Mouse (Mus musculus): ENCODE data around the gene Hspe1.
"Not testable (repeated sequence)": the region's sequence is repeated elsewhere in the genome, so short reads cannot be mapped to it uniquely, and the experiment has no call there.

Hspe1 gene

DNA sequence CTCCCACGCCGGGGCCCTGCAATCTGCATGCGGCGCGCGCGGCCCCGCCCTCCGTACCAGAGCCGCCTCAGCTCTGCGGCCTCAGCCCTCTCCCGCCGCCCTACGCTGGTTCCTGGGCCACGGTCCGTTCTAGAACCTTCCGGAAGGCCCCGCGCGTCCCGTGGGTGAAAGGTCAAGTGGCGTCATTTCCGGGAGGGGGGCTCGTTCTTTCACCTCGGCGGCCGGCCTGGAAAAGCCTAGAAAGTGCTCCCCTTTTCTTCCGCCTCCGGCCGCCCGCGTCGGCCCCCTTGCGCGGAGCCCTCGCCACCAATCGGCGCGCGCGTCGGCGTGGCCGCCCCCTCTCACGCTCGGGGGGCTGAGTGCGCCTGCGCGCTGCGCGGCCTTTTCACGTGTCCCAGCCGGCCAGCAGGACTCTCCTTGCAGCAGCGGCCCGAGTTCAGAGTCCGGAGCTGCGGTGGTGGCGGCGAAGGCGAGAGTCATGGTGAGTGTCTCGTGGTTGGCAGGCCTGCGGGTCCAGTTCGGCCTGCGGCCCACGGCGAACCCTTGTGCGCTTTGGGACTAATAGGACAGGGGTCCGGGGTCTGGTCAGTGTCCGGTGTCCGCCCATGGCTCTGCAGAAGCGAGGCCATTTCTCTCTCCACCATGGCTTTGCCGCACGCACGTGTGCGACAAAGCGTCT, at the start of gene Hspe1, which contains the start of gene Hspd1:
TSS of gene Hspe1 (plus strand) at position 201 of the 679 bp plus-strand sequence.
TSS of gene Hspd1 (minus strand) at position 312 of the 679 bp plus-strand sequence.
- DNase-seq (ENCODE audit: low read depth, low spot score): peak; percentile 100

DNA sequence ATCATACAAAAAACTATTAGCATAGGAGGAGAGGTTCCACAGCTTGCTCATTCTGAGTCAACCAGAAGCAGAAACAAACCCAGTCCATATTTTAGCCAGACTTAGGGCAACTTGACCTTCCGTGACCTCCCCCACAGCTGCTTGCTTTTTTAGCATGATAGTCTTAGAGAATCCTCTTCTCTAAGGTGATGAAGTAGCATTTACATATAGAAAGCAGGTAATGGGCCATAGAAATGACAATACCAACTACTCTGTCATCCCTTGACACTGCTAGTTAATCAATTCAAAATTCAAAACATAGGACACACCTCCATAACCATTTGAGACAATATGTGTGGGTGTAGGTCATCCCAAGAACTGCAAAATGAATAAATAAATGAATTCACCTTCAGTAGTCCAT, 48.0 kb upstream of the Hspe1 start:
- no peak for DNase-seq (ENCODE audit: low read depth, low spot score)

GRCm38 (mm10) chr1:55041691-55042090, 46.2 kb upstream of the Hspe1 start:
- DNase-seq (ENCODE audit: low read depth, low spot score): no peak

DNA sequence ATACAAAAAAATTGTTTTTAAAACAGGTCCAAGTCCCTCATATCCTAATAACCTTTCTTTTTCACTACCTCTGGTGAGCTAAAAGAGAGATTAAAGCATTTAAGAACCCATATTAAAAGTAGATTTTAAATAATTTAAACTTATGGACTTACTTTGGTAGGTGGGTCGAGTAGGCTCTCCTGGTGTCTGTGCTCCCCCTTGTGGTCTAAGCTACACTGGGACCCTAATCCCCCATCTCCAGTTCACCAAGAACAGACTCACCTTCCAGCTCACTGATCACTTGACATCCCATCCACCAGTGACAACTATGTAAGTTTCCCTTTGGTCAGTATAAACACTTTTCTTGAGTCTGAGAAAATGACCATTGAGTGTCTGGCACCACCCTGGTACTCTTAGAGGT, 45.7 kb upstream of the Hspe1 start:
- DNase-seq (ENCODE audit: low read depth, low spot score): no peak

- DNase-seq (ENCODE audit: low read depth, low spot score): no peak
These were observed 44.8 kb upstream of the Hspe1 start for GRCm38 (mm10) chr1:55043164-55043563.

GRCm38 (mm10) chr1:55048841-55049587, 38.9 kb upstream of the Hspe1 start:
- no peak for DNase-seq (ENCODE audit: low read depth, low spot score)

- DNase-seq (ENCODE audit: low read depth, low spot score): no peak
These were observed 36.3 kb upstream of the Hspe1 start for GRCm38 (mm10) chr1:55051671-55052070.

DNA sequence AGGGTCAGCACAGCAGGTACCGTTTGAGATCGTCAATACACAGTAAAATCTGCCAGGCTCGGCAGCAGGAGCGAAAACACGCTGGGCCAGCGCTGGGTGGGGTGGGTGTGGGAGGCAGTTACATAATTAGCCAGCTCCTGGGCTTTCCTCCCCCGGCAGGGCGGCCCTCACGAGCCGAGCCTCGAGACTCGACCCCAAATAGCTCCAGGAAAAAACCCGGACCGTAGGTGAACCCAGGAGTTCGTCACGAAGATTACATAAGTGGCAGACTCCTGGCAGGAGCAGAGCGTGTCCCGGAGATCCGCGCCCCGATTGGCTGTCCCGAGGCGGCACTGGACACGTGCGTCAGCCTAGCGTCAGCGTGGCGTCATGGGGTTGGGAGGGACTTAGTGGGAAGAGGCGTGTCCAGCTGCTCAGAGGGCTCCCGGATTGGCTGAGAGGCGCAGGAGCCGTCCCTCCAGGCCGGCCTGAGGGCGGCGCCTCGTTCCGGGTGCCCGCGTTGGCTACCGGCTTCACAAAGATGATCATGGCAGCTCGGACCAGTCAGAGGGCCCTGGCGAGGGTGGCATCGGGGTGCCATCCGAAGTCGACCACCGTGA, 35.5 kb upstream of the Hspe1 start, which contains the start of gene Coq10b:
TSS of gene Coq10b (plus strand) at position 416 of the 599 bp plus-strand sequence.
- DNase-seq (ENCODE audit: low read depth, low spot score): peak; percentile 96

GRCm38 (mm10) chr1:55053005-55053404, 34.9 kb upstream of the Hspe1 start:
- DNase-seq (ENCODE audit: low read depth, low spot score): peak; percentile 4

DNA sequence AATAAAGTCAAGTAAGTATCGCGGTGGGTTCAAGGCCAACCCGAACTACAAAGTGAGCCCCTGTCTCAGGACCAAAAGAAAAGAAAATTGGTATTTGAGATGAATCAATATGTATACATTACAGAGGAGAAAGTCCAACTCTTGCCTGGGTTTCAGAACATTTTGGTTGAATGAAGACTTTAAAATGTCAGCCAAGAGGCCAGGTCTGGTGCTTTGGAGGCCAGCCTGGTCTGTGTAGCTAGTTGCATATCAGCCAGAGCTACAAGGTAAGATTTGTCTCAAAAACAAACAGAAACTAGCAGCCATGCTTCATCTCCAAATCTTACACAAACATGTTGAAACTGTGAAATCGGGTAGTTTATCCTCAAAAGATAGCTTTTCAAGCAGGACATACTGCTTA, 34.3 kb upstream of the Hspe1 start:
- no peak for DNase-seq (ENCODE audit: low read depth, low spot score)

- no peak for DNase-seq (ENCODE audit: low read depth, low spot score)
These were observed 32.4 kb upstream of the Hspe1 start for GRCm38 (mm10) chr1:55055322-55056115.

DNA sequence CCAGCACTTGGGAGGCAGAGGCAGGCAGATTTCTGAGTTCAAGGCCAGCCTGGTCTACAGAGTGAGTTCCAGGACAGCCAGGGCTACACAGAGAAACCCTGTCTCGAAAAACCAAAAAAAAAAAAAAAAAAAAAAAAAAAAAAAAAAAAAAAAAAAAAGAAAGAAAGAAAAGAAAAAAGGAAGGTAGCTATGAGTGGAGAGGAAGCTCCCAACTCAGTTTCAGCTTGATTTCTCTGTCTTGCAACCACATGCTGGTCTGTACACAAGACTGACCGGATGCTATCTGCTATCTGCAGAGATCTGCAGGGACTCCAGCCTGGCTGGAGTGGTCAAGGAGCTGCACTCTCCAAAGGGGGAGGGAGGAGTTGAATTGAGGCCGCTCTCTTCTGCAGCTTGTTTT, 29.5 kb upstream of the Hspe1 start:
- not testable (repeated sequence) for DNase-seq (ENCODE audit: low read depth, low spot score)

- no peak for DNase-seq (ENCODE audit: low read depth, low spot score)
These were observed 26.8 kb upstream of the Hspe1 start for GRCm38 (mm10) chr1:55061099-55061498.

DNA sequence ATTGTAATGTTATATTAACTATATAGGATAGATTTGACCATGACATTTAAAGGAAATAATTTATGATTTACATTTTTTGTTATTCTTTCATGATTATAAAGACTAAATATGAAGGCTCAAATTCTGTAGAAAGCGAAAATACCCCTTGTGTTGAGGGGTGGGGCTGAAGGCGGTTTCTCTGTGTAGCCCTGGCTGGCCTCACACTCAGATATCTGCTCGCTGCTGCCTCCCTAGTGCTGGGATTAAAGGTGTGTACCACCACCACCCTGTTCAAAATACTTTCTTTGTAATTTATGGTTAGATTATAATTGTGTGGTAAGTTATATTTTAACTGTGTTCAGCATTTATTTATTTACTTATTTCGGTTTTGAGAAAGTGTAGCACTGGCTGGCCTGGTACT, 26.2 kb upstream of the Hspe1 start:
- DNase-seq (ENCODE audit: low read depth, low spot score): no peak

DNA sequence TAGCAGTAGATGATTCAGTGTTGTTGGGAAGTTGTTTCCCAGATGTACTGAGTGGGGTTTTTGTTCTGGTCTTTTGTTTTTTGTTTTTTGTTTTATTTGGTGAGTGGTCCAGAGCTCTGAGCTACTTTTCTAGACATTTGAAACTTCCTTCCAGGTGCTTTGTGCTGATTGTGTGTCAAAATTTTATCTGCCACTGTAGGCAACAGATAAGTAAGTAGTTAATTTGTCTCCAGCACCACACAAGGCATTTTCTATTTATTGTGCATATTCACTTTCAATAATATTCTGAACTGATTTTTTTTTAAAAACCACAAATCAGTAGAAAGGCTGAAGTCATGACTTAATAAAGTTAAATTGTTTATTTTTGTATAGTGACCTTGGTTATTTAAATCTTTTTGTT, 15.6 kb upstream of the Hspe1 start:
- DNase-seq (ENCODE audit: low read depth, low spot score): not testable (repeated sequence)

DNA sequence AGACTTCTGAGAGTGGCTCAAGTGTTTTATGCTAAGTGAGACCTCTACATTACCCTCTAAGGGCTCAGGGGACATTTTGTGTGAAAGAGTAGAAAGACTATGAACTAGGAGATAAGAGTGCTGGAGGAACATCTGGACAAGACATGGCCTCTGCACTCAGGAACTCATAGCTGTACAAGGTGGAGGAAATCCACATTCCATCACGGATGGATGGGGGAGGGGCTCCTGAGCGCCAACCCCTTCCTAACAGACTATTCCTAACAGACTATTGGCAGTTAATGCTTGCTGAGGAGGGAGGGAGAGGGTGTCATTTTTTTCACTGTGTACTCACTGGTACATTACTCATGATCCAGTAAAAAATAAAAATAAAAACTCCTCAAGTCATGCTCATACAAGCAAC, 13.2 kb upstream of the Hspe1 start:
- DNase-seq (ENCODE audit: low read depth, low spot score): no peak

DNA sequence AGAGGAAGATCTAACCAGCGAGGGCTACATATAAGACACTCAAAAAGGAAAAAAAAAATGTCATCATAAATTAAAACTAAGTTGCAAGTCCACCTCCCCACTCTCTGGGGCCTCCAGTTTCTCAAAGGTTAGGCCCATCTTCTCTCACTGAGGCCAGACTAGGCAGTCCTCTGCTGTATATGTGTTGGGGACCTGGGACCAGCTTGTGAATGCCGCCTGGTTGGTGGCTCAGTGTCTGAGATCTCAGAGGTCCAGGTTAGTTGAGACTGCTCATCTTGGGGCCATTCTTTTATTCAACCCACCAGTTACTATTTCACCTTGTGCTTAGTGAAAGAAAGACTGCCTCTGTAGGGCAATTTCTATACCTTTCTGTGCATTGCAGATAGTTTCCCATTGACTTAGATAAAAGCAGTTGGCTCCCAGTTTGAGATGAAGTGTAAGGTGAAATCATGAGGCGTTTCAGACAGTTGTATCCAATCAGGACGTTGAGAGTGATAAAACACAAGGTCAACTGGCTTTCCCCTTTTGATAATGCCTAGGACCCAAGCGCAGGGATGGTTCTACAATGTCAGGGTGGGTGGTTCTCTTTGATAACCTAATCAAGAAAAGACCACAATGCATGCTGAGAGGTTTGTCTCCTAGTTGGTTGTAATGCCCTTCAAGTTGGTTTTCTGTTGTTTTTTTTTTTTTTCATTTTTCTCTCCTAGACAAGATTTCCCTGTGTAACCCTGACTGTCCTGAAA, 12.1 kb upstream of the Hspe1 start:
- no peak for DNase-seq (ENCODE audit: low read depth, low spot score)

- no peak for DNase-seq (ENCODE audit: low read depth, low spot score)
These were observed 11.6 kb upstream of the Hspe1 start for GRCm38 (mm10) chr1:55076395-55076743.

GRCm38 (mm10) chr1:55076849-55077516, 10.9 kb upstream of the Hspe1 start:
- no peak for DNase-seq (ENCODE audit: low read depth, low spot score)

DNA sequence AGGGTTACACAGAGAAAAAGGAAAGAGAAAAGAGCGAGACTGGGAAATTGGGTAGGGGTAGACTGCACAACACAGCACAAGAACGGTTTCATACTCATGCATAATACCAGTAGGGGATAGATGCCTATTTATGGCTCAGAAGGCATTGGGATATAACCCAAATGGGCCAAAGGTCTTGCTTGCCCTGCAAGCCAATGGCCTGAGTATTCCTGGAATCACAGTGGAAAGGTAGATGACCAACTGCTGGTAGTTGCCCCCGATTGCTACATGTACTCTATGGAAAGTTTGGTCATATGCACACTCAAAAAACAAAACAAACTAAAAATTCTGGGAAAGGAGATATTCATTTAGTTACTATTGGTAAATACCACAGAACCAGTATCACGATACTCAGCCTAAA, 8.3 kb upstream of the Hspe1 start:
- no peak for DNase-seq (ENCODE audit: low read depth, low spot score)

DNA sequence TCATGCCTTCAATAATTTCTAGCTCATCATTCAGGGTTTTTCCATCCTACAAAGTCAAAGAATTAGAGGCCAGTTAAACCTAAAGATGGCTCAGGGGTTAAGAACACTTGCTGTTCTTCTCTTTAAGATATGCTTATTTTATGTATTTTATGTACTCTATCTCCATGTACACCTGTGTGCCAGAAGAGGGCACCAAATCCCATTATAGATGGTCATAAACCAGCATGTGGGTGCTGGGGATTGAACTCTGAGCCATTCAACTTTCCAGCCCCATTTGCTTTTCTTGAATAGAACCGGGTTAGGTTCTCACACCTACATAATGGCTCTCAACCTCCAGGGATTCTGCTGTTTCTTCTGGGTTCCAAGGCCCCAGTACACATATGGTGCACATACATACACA, 5.8 kb upstream of the Hspe1 start:
- no peak for DNase-seq (ENCODE audit: low read depth, low spot score)
